Mouse (Mus musculus): Measurements from ENCODE around the gene Slc22a13.

Slc22a13 gene

GRCm38 (mm10) chr9:119201653-119202052 is 7.2 kb downstream of the Slc22a13 start:
- DNase-seq (ENCODE audit: low read depth, low spot score), result no peak

GRCm38 (mm10) chr9:119199151-119199861 is 9.6 kb downstream of the Slc22a13 start:
- DNase-seq (ENCODE audit: low read depth, low spot score), result no peak

DNA sequence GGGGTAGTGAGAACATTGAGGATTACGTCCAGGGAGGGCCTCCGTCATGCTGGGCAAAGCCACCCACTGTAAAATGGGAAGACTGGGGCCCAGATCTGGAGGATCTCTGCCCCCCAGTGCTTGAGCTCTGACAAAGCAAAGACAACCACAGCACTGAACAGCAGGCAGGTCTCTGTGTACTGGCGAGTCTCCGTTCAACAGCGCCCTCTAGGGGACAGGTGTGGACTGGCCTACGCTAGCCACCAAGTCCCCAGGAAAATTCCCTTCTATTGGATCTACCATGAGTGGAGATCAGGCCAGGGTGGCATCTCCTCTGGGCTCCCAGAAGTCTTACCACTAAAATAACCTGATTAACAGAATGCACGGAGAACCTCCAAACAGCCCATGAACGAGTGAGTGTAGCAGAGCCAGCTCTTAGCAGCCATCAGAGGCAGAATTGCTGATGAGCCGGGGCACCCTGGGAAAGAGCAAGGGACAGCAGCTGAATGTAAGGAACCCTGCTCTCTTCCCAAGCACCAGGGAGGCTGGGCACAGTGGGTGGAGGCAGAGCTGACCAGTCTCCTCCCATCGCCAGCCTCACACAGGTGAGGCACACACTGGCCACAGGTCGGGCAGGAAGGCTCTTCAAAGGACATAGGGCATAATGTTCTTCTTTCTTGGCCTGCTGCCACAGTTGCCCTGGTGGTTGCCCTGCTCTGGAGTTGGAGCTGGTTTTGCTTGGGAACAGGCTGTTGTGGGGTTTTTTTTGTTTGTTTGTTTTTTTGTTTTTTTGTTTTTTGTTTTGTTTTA is 16.5 kb downstream of the Slc22a13 start:
- no peak for DNase-seq (ENCODE audit: low read depth, low spot score)

DNA sequence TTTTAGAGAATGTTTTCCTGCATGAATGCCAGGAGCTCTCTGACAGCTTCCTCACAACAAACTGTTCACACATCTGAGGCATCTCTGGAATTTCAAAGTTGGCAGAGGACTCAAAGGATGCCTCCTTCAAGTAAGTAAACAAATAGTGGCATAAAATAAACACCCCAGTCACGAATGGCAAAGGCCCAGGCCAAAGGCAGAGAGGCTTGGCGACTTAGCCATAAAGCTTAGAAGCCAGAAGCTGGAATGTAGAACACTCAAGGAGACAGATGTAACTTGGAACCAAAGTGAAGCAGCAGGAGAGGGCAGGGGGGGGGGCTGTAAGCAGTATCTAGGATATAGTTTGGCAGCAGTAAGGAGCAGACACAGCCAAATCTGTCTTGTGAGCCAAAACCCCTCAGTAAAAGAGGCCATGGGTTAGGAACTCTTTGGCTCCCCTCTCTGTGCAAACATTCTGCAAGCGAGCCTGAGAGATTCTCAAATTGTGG is 27.6 kb downstream of the Slc22a13 start:
- DNase-seq (ENCODE audit: low read depth, low spot score), result no peak

- DNase-seq (ENCODE audit: low read depth, low spot score), result no peak
These were observed 29.6 kb downstream of the Slc22a13 start for GRCm38 (mm10) chr9:119179292-119179691.

DNA sequence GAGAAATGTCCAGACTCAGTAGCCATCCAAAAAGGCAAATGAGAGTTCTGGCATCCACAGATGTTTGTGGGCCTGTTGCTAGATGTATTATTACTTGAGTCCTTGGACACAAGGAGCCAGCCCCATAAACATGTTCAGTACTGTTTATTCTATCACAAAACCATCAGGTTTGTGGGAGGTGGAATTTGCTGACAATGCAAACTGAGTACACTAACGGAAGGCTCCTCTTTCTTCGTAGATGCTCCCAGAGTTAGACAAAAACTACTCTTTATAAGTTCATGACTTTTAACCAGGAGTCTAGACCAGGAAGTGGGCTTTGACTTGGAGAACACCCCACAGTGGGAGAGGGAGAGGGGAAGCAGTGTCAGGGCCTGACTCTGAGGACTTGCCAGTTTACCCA is 41.3 kb downstream of the Slc22a13 start:
- DNase-seq (ENCODE audit: low read depth, low spot score), result no peak

DNA sequence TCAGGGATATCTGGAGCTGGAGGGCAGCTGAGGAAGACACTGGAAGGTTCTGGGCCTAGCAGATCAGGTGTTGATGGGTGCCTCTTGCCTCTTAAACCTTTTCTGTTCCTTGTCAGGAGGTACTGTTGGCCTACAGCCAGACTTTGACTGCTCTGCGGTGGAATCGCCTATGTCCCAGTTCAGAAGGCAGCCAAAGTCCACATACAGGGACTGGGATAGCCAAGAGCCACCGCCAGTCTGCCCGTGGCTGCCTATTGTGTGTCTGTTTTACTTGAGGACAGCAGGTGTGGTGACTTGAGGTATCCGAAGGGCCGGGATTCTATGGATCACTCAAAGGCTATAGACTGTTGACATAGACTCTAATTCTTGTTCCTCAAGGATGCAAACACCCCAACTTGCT is 43.4 kb downstream of the Slc22a13 start:
- DNase-seq (ENCODE audit: low read depth, low spot score), result no peak

DNA sequence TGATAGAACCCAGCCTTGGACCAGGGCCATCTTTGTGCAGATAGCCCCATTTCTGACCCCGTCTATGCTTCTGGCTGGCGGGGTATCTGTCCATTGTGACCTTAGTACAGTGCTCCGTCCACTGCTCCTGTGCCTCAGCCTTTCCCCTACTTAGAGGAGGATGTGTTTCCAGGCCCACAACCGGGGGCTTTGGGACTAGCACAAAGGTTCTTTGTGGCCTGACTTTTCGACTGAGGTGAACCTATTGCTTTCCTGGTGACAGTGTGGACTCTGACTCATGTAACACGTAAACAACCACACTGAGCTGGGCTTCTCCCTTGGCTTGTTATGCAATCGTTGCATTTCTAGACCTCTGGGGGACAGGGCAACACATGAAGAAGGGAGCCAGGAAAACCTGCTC is 44.2 kb downstream of the Slc22a13 start:
- DNase-seq (ENCODE audit: low read depth, low spot score), result no peak

DNA sequence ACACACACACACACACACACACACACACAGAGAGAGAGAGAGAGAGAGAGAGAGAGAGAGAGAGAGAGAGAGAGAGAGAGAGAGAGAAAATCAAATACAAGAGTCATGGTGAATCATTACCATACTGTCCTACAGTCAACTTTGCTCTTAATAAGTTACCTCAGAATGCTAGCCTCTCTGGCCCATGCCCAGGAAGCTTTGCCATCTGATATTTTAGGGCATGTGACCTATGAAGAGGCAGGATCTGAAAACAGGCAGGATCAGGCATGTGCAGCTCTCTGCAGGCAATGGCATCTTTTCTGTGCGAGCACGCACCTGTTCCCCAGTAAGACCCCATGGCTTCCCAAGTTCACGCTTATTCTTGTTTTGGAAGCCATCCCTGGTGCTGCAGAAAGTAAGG is 48.2 kb downstream of the Slc22a13 start:
- no peak for DNase-seq (ENCODE audit: low read depth, low spot score)

GRCm38 (mm10) chr9:119158861-119159260 is 50.0 kb downstream of the Slc22a13 start, which contains the start of gene Gm47289:
Gm47289 (plus strand) TSS chr9:119159161.
- DNase-seq (ENCODE audit: low read depth, low spot score), result no peak

- DNase-seq (ENCODE audit: low read depth, low spot score), result peak; percentile 18
These were observed 52.4 kb downstream of the Slc22a13 start, which contains the start of gene Acaa1b for GRCm38 (mm10) chr9:119156278-119157201. Acaa1b (minus strand) TSS chr9:119157093.

- DNase-seq (ENCODE audit: low read depth, low spot score), result no peak
These were observed 53.1 kb downstream of the Slc22a13 start for GRCm38 (mm10) chr9:119155826-119156225.

DNA sequence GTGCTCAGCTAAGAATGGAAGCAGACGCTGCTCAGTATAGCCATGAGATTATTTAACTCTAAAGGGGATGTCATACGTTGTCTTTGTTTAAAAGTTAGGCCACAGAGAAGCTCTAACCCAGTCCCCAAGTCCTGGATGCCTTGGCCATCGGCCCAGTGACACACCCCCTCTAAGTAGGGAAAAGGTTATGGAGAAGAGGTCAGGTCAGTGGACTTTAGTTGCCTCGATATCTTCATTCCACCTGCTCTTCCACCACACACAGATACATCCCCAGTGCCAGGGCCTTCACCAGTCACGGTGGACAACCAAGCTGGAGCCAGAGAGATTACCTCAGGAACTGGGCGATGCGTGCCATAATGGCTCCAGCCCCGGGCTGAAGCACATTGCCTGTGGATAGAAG is 53.5 kb downstream of the Slc22a13 start:
- no peak for DNase-seq (ENCODE audit: low read depth, low spot score)

GRCm38 (mm10) chr9:119151751-119152150 is 57.1 kb downstream of the Slc22a13 start:
- no peak for DNase-seq (ENCODE audit: low read depth, low spot score)

DNA sequence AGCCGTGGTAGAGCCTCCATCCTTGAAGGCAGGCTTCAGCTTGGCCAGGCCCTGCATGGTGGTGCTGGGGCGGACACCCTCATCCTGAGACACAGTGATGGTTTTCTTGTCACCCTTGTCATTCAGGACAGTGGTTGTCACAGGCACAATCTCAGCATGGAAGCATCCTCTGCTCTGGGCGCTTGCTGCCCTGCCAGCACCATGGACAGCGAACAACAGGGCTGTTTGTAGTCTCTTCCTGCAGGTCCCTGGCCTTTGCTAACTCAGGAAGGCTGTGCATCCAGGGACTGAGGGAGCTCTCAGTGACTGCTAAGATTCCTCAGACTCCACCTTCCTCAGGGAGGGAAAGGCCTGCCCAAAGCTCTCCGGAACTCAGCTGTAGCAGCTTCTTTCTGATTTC is 59.3 kb downstream of the Slc22a13 start:
- no peak for DNase-seq (ENCODE audit: low read depth, low spot score)

DNA sequence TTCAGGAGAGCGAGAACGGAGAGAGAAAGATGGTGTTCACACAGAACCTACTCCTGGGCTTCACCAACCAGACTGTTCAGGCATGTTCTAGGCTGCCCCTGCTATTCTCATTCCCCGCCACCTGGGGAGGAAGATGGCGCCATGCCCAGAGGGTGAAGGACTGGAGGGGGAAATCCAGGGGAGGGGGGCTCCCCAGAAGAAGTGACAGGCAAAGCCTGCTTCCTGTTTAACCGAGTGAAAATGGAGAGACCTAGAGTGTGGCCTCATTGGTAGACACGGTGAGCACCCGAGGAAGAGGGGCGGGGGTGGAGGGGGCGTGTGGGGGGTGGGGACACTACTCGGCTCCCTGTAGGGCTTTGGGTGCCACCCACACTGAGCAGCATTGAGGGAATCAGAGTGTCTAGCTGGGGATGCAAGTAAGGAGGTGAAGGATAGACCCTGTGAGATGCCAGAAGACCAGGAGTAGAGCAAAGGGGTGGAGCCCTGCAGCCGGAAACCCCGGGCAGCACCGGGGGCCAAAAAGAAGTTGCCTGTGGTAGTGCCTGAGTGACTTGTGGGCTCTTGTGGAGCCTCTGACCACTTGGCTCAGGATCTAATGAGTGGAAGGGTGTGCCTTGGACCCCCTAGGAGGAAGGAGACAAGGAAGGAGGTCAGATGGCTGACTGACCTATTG is 62.7 kb downstream of the Slc22a13 start:
- DNase-seq (ENCODE audit: low read depth, low spot score), result no peak

- DNase-seq (ENCODE audit: low read depth, low spot score), result no peak
These were observed 63.3 kb downstream of the Slc22a13 start for GRCm38 (mm10) chr9:119145638-119146037.

DNA sequence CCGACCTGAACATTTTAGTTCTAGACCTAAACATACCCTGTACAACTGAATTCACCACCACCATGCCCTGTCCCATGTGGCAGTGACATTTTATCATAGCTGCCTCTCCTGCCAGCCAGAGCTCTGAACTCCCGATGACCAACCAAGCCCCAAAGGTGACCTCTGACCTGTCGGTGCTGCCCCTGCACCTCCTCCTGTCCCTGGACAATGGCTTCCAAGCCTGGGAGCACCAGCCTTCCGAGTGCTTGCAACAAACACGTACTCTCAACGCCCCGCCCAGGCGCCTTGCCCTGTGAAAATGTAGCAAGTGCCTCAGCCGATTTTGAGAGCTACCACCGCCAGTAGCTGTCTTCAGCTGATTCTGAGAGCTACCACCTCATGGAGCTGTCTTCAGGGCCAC is 63.8 kb downstream of the Slc22a13 start:
- DNase-seq (ENCODE audit: low read depth, low spot score), result no peak

- no peak for DNase-seq (ENCODE audit: low read depth, low spot score)
These were observed 64.2 kb downstream of the Slc22a13 start for GRCm38 (mm10) chr9:119144696-119145095.

- no peak for DNase-seq (ENCODE audit: low read depth, low spot score)
These were observed 65.5 kb downstream of the Slc22a13 start for GRCm38 (mm10) chr9:119143372-119143771.
